Mouse (Mus musculus) kidney, postnatal 0 days (tissue): ENCODE data around the gene Ccdc66. TPM values are rescaled to one million over a fixed set of nuclear protein-coding genes. Genes with fewer than 3 reads are reported as not detected.

Experiments used
- ATAC-seq: fragments of 200-750 bp; cut with Nextera tagmentation; replicated peaks from 2 replicates; pipeline ENCODE4 v1.8.0; 2017; ENCODE audit warnings: low read depth, moderate number of reproducible peaks, moderate TSS enrichment, moderate library complexity; ENCODE audit not compliant: low FRiP score
- DNase-seq: peaks from one replicate; pipeline ENCODE4 v3.0.0-alpha.2; 2016; ENCODE audit warnings: low spot score
- H3K27ac ChIP-seq: fragments of 300-500 bp; sonication (generic); 2 replicates; pipeline ENCODE4 v1.5.1; 2014; ENCODE audit warnings: mild to moderate bottlenecking
- H3K27me3 ChIP-seq: fragments of 300-500 bp; sonication (generic); 2 replicates; pipeline ENCODE4 v1.6.1; 2014; ENCODE audit warnings: low read length, mixed read lengths; ENCODE audit not compliant: insufficient read depth
- H3K36me3 ChIP-seq: fragments of 300-500 bp; sonication (generic); 2 replicates; pipeline ENCODE4 v1.6.1; 2014; ENCODE audit warnings: low read length, mixed read lengths; ENCODE audit not compliant: insufficient read depth
- H3K4me1 ChIP-seq: fragments of 300-500 bp; sonication (generic); replicated peaks from 2 replicates; pipeline ENCODE4 v1.6.1; 2014; ENCODE audit warnings: antibody characterized with exemption, low read length, mixed read lengths; ENCODE audit not compliant: insufficient read depth
- H3K4me2 ChIP-seq: fragments of 300-500 bp; sonication (generic); 2 replicates; pipeline ENCODE4 v1.6.1; 2014; ENCODE audit warnings: mild to moderate bottlenecking, low read length, moderate library complexity, mixed read lengths
- H3K4me3 ChIP-seq: fragments of 300-500 bp; sonication (generic); replicated peaks from 2 replicates; pipeline ENCODE4 v1.5.1; 2014; ENCODE audit warnings: low read depth, low read length
- H3K9ac ChIP-seq: fragments of 300-500 bp; sonication (generic); 2 replicates; pipeline ENCODE4 v1.6.1; 2014; ENCODE audit warnings: low read depth, low read length
- H3K9me3 ChIP-seq: fragments of 300-500 bp; sonication (generic); replicated peaks from 2 replicates; pipeline ENCODE4 v1.6.1; 2016; ENCODE audit warnings: low read length, inconsistent platforms, mixed read lengths
- CTCF ChIP-seq: IDR thresholded peaks from 2 replicates; pipeline ENCODE4 v1.5.1; 2016; ENCODE audit warnings: antibody characterized with exemption, low read depth, mild to moderate bottlenecking, moderate library complexity
- WGBS: fragments of 180-500 bp; shearing (Covaris S2); extraction: QIAGEN DNeasy Blood & Tissue Kit; methylation state at CpG from one replicate; pipeline ENCODE4 v1.1.7; 2014; 5-methylcytosine and 5-hydroxymethylcytosine counted together
- polyA plus RNA-seq: library from polyadenylated mRNA; unstranded; fragments of >200 nt; fragmentation: Nextera tagmentation; extraction: Ambion mirVana; gene quantifications from 2 replicates; pipeline ENCODE4 v1.2.1, GENCODE M21; 2015

The Ccdc66 gene
- 8.5 and 9.0 TPM in 2 replicates for polyA plus RNA-seq

DNA sequence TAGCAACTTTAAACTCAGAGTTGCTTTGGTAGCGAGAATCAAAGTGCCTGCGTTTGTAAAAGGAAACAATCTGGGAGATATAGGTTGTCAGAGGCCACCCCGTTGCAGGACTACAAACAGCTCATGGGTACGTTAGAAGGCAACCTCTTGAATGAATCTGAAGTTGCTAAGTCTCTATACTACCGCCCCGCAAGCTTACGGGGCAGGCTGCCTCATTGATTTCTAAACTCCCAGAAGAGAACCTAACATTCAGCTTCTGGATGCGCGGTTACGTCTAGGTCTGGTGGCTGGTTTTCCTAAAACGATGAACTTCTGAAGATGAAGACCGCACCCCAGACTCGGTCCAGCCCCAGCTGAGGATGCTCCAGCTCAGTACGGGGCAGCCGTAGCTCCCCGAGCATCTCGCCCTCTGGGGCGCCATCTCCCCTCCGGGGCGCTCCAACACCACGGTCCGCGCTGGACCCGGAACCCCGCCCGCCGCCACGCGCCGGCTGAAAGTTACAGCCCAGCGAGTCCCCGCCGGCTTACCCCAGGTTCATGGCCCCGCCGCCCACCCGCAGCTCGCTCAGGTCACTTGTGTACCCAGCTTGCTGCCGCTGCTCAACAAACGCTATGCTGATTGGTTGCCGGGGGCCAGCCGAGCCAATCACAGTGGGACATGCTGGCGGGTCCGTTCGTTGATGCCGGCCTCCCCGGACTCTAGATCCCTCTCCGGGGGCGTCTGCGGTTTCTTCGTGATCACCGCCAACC is at the start of gene Ccdc66:
Ccdc66 (minus strand) TSS at position 567 of the 750 bp plus-strand sequence.
- no peaks in the 10 kb centered on the region for H3K36me3 ChIP-seq
- H3K27me3 ChIP-seq, result no peaks in the 10 kb centered on the region
- H3K9me3 ChIP-seq, result no peaks in the 10 kb centered on the region
- under 1% methylated on average over 51 of the region's 51 CpGs for WGBS
- H3K27ac ChIP-seq, result peak within 1 kb of the TSS; percentile 6; the same call in 1 of the 2 replicates
- H3K4me3 ChIP-seq, result peak within 1 kb of the TSS; percentile 67
- peak within 1 kb of the TSS; percentile 76 for H3K9ac ChIP-seq
- no peak for TF ChIP-seq CTCF
- ATAC-seq (peak; percentile 98), DNase-seq (peak; percentile 94)
- no peaks in the 10 kb centered on the region for H3K4me1 ChIP-seq
- peak within 1 kb of the TSS; percentile 62 for H3K4me2 ChIP-seq

DNA sequence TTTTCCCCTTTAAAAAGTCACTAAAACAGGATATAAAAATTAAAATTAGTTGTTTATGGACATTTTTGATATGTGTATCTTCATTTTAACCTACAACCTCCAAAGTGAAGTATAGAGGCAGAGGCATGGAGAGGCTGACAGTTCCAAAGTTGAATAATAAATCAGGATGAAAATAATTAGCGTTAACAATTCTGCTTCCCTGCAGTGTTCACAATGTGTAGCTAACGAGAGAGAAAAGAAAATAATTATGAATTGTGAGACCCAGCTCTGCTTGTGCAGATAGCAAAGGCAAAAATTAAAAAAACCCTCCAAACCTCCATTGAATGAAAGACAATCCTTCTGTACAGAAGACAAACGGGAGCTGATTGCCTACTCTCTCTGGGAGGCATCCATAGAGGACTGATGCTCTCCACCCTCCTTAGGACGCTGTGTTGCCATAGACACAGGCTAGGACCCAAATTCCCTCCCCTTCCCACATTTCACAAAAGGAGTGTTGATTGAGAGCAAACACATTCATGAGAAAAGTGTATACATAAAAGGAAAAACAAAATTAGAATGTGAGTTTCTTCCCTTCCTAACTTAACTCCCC is 35.7 kb upstream of the Ccdc66 start:
- no peaks in the 10 kb centered on the region for H3K36me3 ChIP-seq
- no peaks in the 10 kb centered on the region for H3K4me1 ChIP-seq
- H3K27me3 ChIP-seq, result no peaks in the 10 kb centered on the region
- 72% methylated on average over 4 of the region's 4 CpGs for WGBS
- no peak overlapping the region for H3K4me2 ChIP-seq
- H3K9ac ChIP-seq, result no peak overlapping the region
- H3K27ac ChIP-seq, result no peak overlapping the region
- no peak for TF ChIP-seq CTCF
- H3K4me3 ChIP-seq, result no peak overlapping the region
- ATAC-seq (no peak), DNase-seq (no peak)
- H3K9me3 ChIP-seq, result no peaks in the 10 kb centered on the region

DNA sequence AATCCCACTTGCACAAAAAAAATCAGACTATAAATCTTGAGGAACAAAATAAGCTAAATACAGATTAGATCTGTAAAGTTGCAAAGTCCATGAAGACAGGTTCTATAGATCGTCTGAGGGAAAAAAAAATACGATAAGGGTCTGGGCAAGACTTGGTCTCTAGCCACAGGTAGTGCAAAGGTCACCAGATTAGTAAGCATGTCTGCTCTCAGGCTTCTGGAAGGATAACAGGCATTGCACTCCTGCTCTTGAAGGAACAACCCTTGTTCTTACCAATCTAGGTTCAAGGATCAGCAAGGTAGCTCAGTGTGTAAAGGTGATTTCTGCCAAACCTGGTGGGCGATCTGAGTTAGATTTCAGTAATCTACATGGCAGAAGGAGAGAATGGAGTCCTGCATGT is 28.2 kb upstream of the Ccdc66 start:
- Histone ChIP-seq H3K4me3 (no peak overlapping the region), H3K27ac (no peak overlapping the region), H3K9ac (no peak overlapping the region), H3K36me3 (no peaks in the 10 kb centered on the region), H3K4me1 (no peaks in the 10 kb centered on the region), H3K9me3 (no peaks in the 10 kb centered on the region), H3K4me2 (no peak overlapping the region), H3K27me3 (no peaks in the 10 kb centered on the region)
- WGBS, result 68% methylated on average over 3 of the region's 3 CpGs
- DNase-seq (no peak), ATAC-seq (no peak)
- TF ChIP-seq CTCF, result no peak

DNA sequence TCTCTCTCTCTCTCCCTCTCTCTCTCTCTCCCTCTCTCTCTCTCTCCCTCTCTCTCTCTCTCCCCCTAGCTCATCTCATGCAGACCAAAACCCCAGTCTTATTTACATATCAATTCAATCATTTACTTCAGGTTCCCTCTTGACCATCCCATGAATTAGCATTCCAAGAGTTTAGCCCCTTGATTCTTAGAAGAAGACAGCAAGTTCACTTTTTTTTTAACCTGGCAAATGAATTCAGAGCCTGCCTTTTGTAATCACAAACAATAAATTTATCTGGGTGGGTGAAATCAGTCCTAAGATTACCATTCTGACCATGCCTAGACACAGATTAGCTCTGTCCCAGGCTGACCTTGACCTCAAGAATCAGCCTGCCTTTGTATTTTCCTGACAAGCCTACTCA is 16.3 kb upstream of the Ccdc66 start:
- no peaks in the 10 kb centered on the region for H3K27me3 ChIP-seq
- no peaks in the 10 kb centered on the region for H3K4me1 ChIP-seq
- TF ChIP-seq CTCF, result no peak
- no peak overlapping the region for H3K27ac ChIP-seq
- ATAC-seq, result no peak
- no peak overlapping the region for H3K4me2 ChIP-seq
- no peak overlapping the region for H3K4me3 ChIP-seq
- H3K36me3 ChIP-seq, result no peaks in the 10 kb centered on the region
- DNase-seq, result no peak
- no peaks in the 10 kb centered on the region for H3K9me3 ChIP-seq
- no peak overlapping the region for H3K9ac ChIP-seq

DNA sequence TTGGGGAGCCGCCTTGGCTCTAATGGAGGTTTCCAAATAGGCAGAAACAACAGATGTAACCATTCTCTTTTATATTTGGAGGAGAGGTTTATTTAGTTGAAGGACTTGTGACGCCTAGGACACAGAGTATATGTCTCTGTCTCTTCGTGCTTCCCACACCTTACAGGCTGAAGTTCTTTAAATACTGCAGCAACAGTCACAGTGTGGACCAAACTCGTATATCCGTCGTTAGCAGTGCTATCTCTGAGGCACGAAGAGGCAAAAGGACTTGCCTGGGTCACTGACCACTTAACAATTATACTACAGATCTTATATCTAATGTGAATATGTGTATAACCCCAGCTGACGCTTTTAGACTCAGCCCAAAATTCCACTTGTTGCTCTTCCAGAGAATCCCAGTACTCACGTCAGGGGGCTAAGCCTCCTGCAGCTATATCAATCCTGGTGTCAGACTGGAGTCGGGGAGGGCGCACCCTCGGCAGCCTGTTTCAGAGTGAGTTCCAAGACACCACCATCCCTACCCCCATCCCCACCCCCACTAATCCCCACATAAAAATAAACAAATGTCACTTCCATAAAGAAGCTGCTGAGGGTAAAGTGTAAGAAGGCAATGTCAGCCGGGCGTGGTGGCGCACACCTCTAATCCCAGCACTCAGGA is 513 bp upstream of the Ccdc66 start:
- 32% methylated on average over 15 of the region's 15 CpGs for WGBS
- Histone ChIP-seq H3K4me1 (no peaks in the 10 kb centered on the region), H3K27ac (peak overlapping the region; percentile 6; the same call in 1 of the 2 replicates), H3K9ac (peak overlapping the region; percentile 76), H3K27me3 (no peaks in the 10 kb centered on the region), H3K4me2 (peak overlapping the region; percentile 62), H3K36me3 (no peaks in the 10 kb centered on the region), H3K9me3 (no peaks in the 10 kb centered on the region), H3K4me3 (peak overlapping the region; percentile 67)
- DNase-seq, result peak; percentile 2
- TF ChIP-seq CTCF, result no peak
- ATAC-seq, result peak; percentile 60

DNA sequence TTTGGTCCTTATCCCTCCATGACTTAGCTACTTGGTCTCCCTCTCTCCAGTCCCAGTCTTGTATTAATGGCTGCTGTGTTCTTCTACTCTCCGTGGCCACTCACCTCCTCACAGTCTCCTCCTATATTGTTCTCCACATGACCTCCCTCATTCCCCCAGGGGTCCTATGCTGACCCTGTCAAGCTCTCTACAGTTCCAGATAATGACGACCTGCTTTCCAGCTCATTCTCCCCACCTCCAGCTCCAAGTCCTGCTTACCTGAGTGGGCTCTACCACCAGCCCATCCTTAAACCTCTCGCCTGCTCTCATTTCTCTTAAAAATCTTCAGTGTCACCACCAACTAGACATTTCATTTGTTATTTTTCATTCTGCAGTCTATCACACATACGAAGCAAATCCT is 7.2 kb downstream of the Ccdc66 start:
- Histone ChIP-seq H3K4me3 (no peak overlapping the region), H3K27ac (no peak overlapping the region), H3K36me3 (0 out of 2 replicates have a peak, but pooled peaks cover 2% of the 10 kb centered on the region), H3K4me1 (no peaks in the 10 kb centered on the region), H3K27me3 (no peaks in the 10 kb centered on the region), H3K9ac (no peak overlapping the region), H3K4me2 (no peak overlapping the region), H3K9me3 (no peaks in the 10 kb centered on the region)
- DNase-seq (no peak), ATAC-seq (no peak)
- WGBS, result 84% methylated on average over 4 of the region's 4 CpGs
- no peak for TF ChIP-seq CTCF
